Mouse (Mus musculus): ENCODE measurements around the gene Rhod. TPM values are rescaled to one million over a fixed set of nuclear protein-coding genes. Genes with fewer than 3 reads are reported as not detected.
"Not testable (repeated sequence)": the region's sequence is repeated elsewhere in the genome, so short reads cannot be mapped to it uniquely, and the experiment has no call there.

Rhod gene
- total RNA-seq, 1 experiment from 2014 or later: 2.7 TPM

- ATAC-seq (replicated peaks in 1 of 2; ENCODE audit: insufficient read depth in 1 of 2, low FRiP score in 2 of 2, low TSS enrichment in 1 of 2, low read depth in 1 of 2, poor library complexity in 2 of 2, severe bottlenecking in 2 of 2): no peak
Observed at GRCm38 (mm10) chr19:4387276-4387675, 52.0 kb downstream of the Rhod start.

- ATAC-seq (replicated peaks in 1 of 2; ENCODE audit: insufficient read depth in 1 of 2, low FRiP score in 2 of 2, low TSS enrichment in 1 of 2, low read depth in 1 of 2, poor library complexity in 2 of 2, severe bottlenecking in 2 of 2): no peak
Observed at GRCm38 (mm10) chr19:4385026-4385425, 54.2 kb downstream of the Rhod start.

- no peak for ATAC-seq (replicated peaks in 1 of 2; ENCODE audit: insufficient read depth in 1 of 2, low FRiP score in 2 of 2, low TSS enrichment in 1 of 2, low read depth in 1 of 2, poor library complexity in 2 of 2, severe bottlenecking in 2 of 2)
Observed at GRCm38 (mm10) chr19:4384322-4384721, 54.9 kb downstream of the Rhod start.

- no peak for ATAC-seq (replicated peaks in 1 of 2; ENCODE audit: insufficient read depth in 1 of 2, low FRiP score in 2 of 2, low TSS enrichment in 1 of 2, low read depth in 1 of 2, poor library complexity in 2 of 2, severe bottlenecking in 2 of 2)
Observed at GRCm38 (mm10) chr19:4383306-4383705, 55.9 kb downstream of the Rhod start.

- not testable (repeated sequence) for ATAC-seq (replicated peaks in 1 of 2; ENCODE audit: insufficient read depth in 1 of 2, low FRiP score in 2 of 2, low TSS enrichment in 1 of 2, low read depth in 1 of 2, poor library complexity in 2 of 2, severe bottlenecking in 2 of 2)
Observed at GRCm38 (mm10) chr19:4382303-4382702, 56.9 kb downstream of the Rhod start.

Other genes starting within 250 kb of the Rhod start
- gene Tbc1d10c, start 248.1 kb downstream of the Rhod start, total RNA-seq (2017): 59.8 and 70.8 TPM in 2 replicates
- 384 and 392 TPM in 2 replicates for gene Ppp1ca, start 247.4 kb downstream of the Rhod start, total RNA-seq (2017)
- 16.4 and 17.3 TPM in 2 replicates for gene Rad9a, start 237.8 kb downstream of the Rhod start, total RNA-seq (2017)
- gene Clcf1, start 225.2 kb downstream of the Rhod start, total RNA-seq (2017): 12.8 and 17.3 TPM in 2 replicates
- gene AC109138.7, start 225.1 kb downstream of the Rhod start, total RNA-seq (2017): not detected in 2 replicates
- 61.0 and 88.8 TPM in 2 replicates for gene Pold4, start 207.5 kb downstream of the Rhod start, total RNA-seq (2017)
- gene Ssh3, start 170.3 kb downstream of the Rhod start, total RNA-seq (2017): 23.2 and 32.7 TPM in 2 replicates
- gene Ankrd13d, start 156.3 kb downstream of the Rhod start, total RNA-seq (2017): 6.0 and 6.6 TPM in 2 replicates
- 147 and 234 TPM in 2 replicates for gene Grk2, start 133.2 kb downstream of the Rhod start, total RNA-seq (2017)
- gene Kdm2a, start 41.1 kb downstream of the Rhod start, total RNA-seq (2017): 95.0 and 119 TPM in 2 replicates
- not detected in 2 replicates for gene Syt12, start 38.0 kb upstream of the Rhod start, total RNA-seq (2017)
- not detected in 2 replicates for gene 2010003K11Rik, start 59.2 kb upstream of the Rhod start, total RNA-seq (2017)
- gene Pcx, start 71.0 kb upstream of the Rhod start, total RNA-seq (2017): 1.2 TPM in 2 replicates
- gene Lrfn4, start 176.2 kb upstream of the Rhod start, total RNA-seq (2017): 4.3 and 4.8 TPM in 2 replicates
- gene Rce1, start 186.2 kb upstream of the Rhod start, total RNA-seq (2017): 17.1 and 24.6 TPM in 2 replicates

All from hematopoietic stem cell, adult 5-6 weeks (primary cell).